Mouse (Mus musculus) fat pad, adult 2 months (tissue): ENCODE data around the gene Prdm1.

Experiments used
- DNase-seq: peaks from one replicate; pipeline ENCODE4 v3.0.0-alpha.2; 2011; ENCODE audit warnings: low read depth, low spot score; ENCODE audit errors: extremely low read depth

The Prdm1 gene

GRCm38 (mm10) chr10:44528291-44529082, at the start of gene Prdm1:
Prdm1 (minus strand) TSS chr10:44528501.
- DNase-seq, result no peak

GRCm38 (mm10) chr10:44565971-44566370, 37.7 kb upstream of the Prdm1 start:
- no peak for DNase-seq

GRCm38 (mm10) chr10:44565109-44565508, 36.8 kb upstream of the Prdm1 start:
- no peak for DNase-seq

- no peak for DNase-seq
These were observed 28.5 kb upstream of the Prdm1 start for GRCm38 (mm10) chr10:44556845-44557244.

GRCm38 (mm10) chr10:44555317-44555716, 27.0 kb upstream of the Prdm1 start:
- no peak for DNase-seq

- DNase-seq, result no peak
These were observed 25.3 kb upstream of the Prdm1 start for GRCm38 (mm10) chr10:44553648-44554047.

GRCm38 (mm10) chr10:44539033-44539578, 10.8 kb upstream of the Prdm1 start:
- DNase-seq, result no peak

GRCm38 (mm10) chr10:44538137-44538536, 9.8 kb upstream of the Prdm1 start:
- no peak for DNase-seq

GRCm38 (mm10) chr10:44530067-44530360, 1.7 kb upstream of the Prdm1 start:
- no peak for DNase-seq

- DNase-seq, result no peak
These were observed 1.1 kb upstream of the Prdm1 start for GRCm38 (mm10) chr10:44529218-44530066.

GRCm38 (mm10) chr10:44527651-44528050, 650 bp downstream of the Prdm1 start:
- DNase-seq, result no peak

- no peak for DNase-seq
These were observed 1.3 kb downstream of the Prdm1 start for GRCm38 (mm10) chr10:44526751-44527591.

GRCm38 (mm10) chr10:44520189-44520588, 8.1 kb downstream of the Prdm1 start:
- no peak for DNase-seq

GRCm38 (mm10) chr10:44518631-44519030, 9.7 kb downstream of the Prdm1 start:
- no peak for DNase-seq

- DNase-seq, result no peak
These were observed 15.2 kb downstream of the Prdm1 start for GRCm38 (mm10) chr10:44513108-44513507.

- DNase-seq, result no peak
These were observed 17.3 kb downstream of the Prdm1 start for GRCm38 (mm10) chr10:44511029-44511428.

GRCm38 (mm10) chr10:44508649-44509048, 19.7 kb downstream of the Prdm1 start:
- DNase-seq, result no peak

- DNase-seq, result no peak
These were observed 20.3 kb downstream of the Prdm1 start for GRCm38 (mm10) chr10:44507984-44508383.

- DNase-seq, result no peak
These were observed 25.4 kb downstream of the Prdm1 start for GRCm38 (mm10) chr10:44502891-44503290.

- DNase-seq, result no peak
These were observed 28.3 kb downstream of the Prdm1 start for GRCm38 (mm10) chr10:44499897-44500519.
